Mouse (Mus musculus) heart, embryonic 14.5 days (tissue): ENCODE data around the gene Prf1. TPM values are rescaled to one million over a fixed set of nuclear protein-coding genes. Genes with fewer than 3 reads are reported as not detected.

Source experiments
- ATAC-seq: fragments of 200-750 bp; cut with Nextera tagmentation; 2 replicates; pipeline ENCODE4 v1.8.0; 2017; ENCODE audit warnings: low read depth, moderate TSS enrichment; ENCODE audit not compliant: insufficient number of reproducible peaks, insufficient read depth, low FRiP score
- H3K27ac ChIP-seq, 2 experiments: fragments of 200-500 bp in 1 of 2; fragments of 300-500 bp in 1 of 2; sonication (generic) in 1 of 2; replicated peaks in 1 of 2; 2 replicates each; pipeline ENCODE4 v1.5.1; 2012 to 2014; ENCODE audit warnings: low read depth in 2 of 2, low read length in 2 of 2, control low read depth in 1 of 2, mild to moderate bottlenecking in 1 of 2, mixed read lengths in 1 of 2; ENCODE audit not compliant: control insufficient read depth in 1 of 2, insufficient read depth in 1 of 2
- H3K27me3 ChIP-seq: fragments of 300-500 bp; sonication (generic); 2 replicates; pipeline ENCODE4 v1.6.1; 2014; ENCODE audit warnings: mild to moderate bottlenecking, low read length, control low read depth; ENCODE audit not compliant: control insufficient read depth, insufficient read depth
- H3K36me3 ChIP-seq: fragments of 300-500 bp; sonication (generic); 2 replicates; pipeline ENCODE4 v1.6.1; 2014; ENCODE audit warnings: mild to moderate bottlenecking, control low read depth, low read length, mixed read lengths; ENCODE audit not compliant: control insufficient read depth, insufficient read depth
- H3K4me1 ChIP-seq, 2 experiments: fragments of 200-500 bp in 1 of 2; fragments of 300-500 bp in 1 of 2; sonication (generic) in 1 of 2; 2 replicates each; pipeline ENCODE4 v1.6.1; 2012 to 2014; ENCODE audit warnings: low read length in 2 of 2, control low read depth in 1 of 2, mixed read lengths in 1 of 2; ENCODE audit not compliant: control insufficient read depth in 2 of 2, insufficient read depth in 2 of 2
- H3K4me2 ChIP-seq: fragments of 300-500 bp; sonication (generic); 2 replicates; pipeline ENCODE4 v1.6.1; 2014; ENCODE audit warnings: mild to moderate bottlenecking, low read length
- H3K4me3 ChIP-seq, 2 experiments: fragments of 200-500 bp in 1 of 2; fragments of 300-500 bp in 1 of 2; sonication (generic) in 1 of 2; 2 replicates each; pipeline ENCODE4 v1.5.1; 2012 to 2014; ENCODE audit warnings: low read length in 2 of 2, mild to moderate bottlenecking in 2 of 2, control low read depth in 1 of 2, low read depth in 1 of 2, moderate library complexity in 1 of 2; ENCODE audit not compliant: control insufficient read depth in 1 of 2, insufficient read depth in 1 of 2
- H3K9ac ChIP-seq: fragments of 300-500 bp; sonication (generic); 2 replicates; pipeline ENCODE4 v1.6.1; 2014; ENCODE audit warnings: mild to moderate bottlenecking, low read length
- H3K9me3 ChIP-seq: fragments of 300-500 bp; sonication (generic); 2 replicates; pipeline ENCODE4 v1.6.1; 2016; ENCODE audit warnings: low read length, control low read depth; ENCODE audit not compliant: control insufficient read depth
- WGBS: fragments of 180-500 bp; shearing (Covaris S2); extraction: QIAGEN DNeasy Blood & Tissue Kit; methylation state at CpG from one replicate; pipeline ENCODE4 v1.1.7; 2014; 5-methylcytosine and 5-hydroxymethylcytosine counted together
- polyA plus RNA-seq: library from polyadenylated mRNA; unstranded; fragments of >200 nt; fragmentation: Nextera tagmentation; extraction: Ambion mirVana; gene quantifications from 2 replicates; pipeline ENCODE4 v1.2.1, GENCODE M21; 2014

Gene Prf1
- 0.11 TPM in 1 of 2 replicates, not detected in the other for polyA plus RNA-seq

DNA sequence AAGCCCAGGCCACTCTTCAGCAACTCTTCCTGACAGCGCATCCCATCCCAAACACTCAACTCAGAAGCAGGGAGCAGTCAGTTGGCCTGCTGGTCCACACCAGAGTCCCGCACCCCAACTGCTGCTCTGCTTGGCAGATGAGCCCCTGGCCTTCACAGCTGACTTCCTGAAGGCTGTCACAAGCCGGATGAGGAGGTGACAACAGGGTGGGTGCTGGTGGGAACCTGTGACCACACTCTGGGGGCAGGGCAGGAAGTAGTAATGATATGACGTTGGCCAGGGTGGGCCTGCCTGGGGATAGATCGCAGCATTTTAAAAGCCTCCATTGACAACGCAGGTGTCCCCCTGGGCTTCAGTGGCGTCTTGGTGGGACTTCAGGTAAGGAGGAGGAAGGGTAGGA, at the start of gene Prf1:
Gene Prf1 (plus strand): TSS at position 357 of the 400 bp plus-strand sequence.
- Histone ChIP-seq H3K9ac (no peak within 1 kb of the TSS), H3K27ac (no peak within 1 kb of the TSS), H3K36me3 (no peaks in the 10 kb centered on the region), H3K4me1 (peaks cover 0 to 4% of the 10 kb centered on the region in 2 experiments; a peak in 1 of 4 replicates), H3K27me3 (no peaks in the 10 kb centered on the region), H3K9me3 (no peaks in the 10 kb centered on the region), H3K4me3 (no peak within 1 kb of the TSS), H3K4me2 (no peak within 1 kb of the TSS)
- 68% methylated on average over 7 of the region's 7 CpGs for WGBS
- no peak for ATAC-seq

GRCm38 (mm10) chr10:61248596-61249114, 49.0 kb upstream of the Prf1 start:
- no peak for ATAC-seq
- Histone ChIP-seq H3K4me1 (no peaks in the 10 kb centered on the region; a peak in 1 of 4 replicates), H3K4me3 (no peak overlapping the region), H3K27me3 (no peaks in the 10 kb centered on the region), H3K36me3 (no peaks in the 10 kb centered on the region), H3K9ac (no peak overlapping the region), H3K27ac (no peak overlapping the region), H3K4me2 (no peak overlapping the region), H3K9me3 (peaks cover 2% of the 10 kb centered on the region; the same call in 1 of the 2 replicates)
- WGBS, result 71% methylated on average over 13 of the region's 13 CpGs

- Histone ChIP-seq H3K9ac (no peak overlapping the region), H3K9me3 (peaks cover 3% of the 10 kb centered on the region; the same call in 1 of the 2 replicates), H3K4me3 (no peak overlapping the region), H3K4me1 (no peaks in the 10 kb centered on the region; a peak in 1 of 4 replicates), H3K27ac (no peak overlapping the region), H3K36me3 (no peaks in the 10 kb centered on the region), H3K27me3 (no peaks in the 10 kb centered on the region), H3K4me2 (no peak overlapping the region)
- WGBS, result 85% methylated on average over 2 of the region's 2 CpGs
- ATAC-seq, result no peak
Observed at GRCm38 (mm10) chr10:61249951-61250350, 47.7 kb upstream of the Prf1 start.

- Histone ChIP-seq H3K36me3 (no peaks in the 10 kb centered on the region), H3K9me3 (peaks cover 3% of the 10 kb centered on the region; the same call in 1 of the 2 replicates), H3K4me3 (no peak overlapping the region), H3K27ac (no peak overlapping the region), H3K4me1 (no peaks in the 10 kb centered on the region), H3K4me2 (no peak overlapping the region), H3K27me3 (no peaks in the 10 kb centered on the region), H3K9ac (no peak overlapping the region)
- whole genome bisulfite sequencing, result 77% methylated on average over 6 of the region's 6 CpGs
- ATAC-seq, result no peak
Observed at GRCm38 (mm10) chr10:61254761-61255160, 42.9 kb upstream of the Prf1 start.

- no peak overlapping the region for H3K4me2 ChIP-seq
- no peak overlapping the region for H3K9ac ChIP-seq
- H3K36me3 ChIP-seq, result no peaks in the 10 kb centered on the region
- ATAC-seq, result no peak
- peaks cover 3% of the 10 kb centered on the region; the same call in 1 of the 2 replicates for H3K9me3 ChIP-seq
- no peak overlapping the region for H3K4me3 ChIP-seq
- WGBS, result 81% methylated on average over 8 of the region's 8 CpGs
- no peaks in the 10 kb centered on the region for H3K27me3 ChIP-seq
- no peak overlapping the region for H3K27ac ChIP-seq
- 0 out of 4 replicates have a peak, but pooled peaks cover 0 to 3% of the 10 kb centered on the region in 2 experiments for H3K4me1 ChIP-seq
Observed at GRCm38 (mm10) chr10:61255190-61255589, 42.4 kb upstream of the Prf1 start.

- Histone ChIP-seq H3K9ac (no peak overlapping the region), H3K9me3 (peaks cover 3% of the 10 kb centered on the region; the same call in 1 of the 2 replicates), H3K4me1 (0 out of 4 replicates have a peak, but pooled peaks cover 0 to 6% of the 10 kb centered on the region in 2 experiments), H3K4me2 (no peak overlapping the region), H3K36me3 (no peaks in the 10 kb centered on the region), H3K4me3 (no peak overlapping the region), H3K27ac (no peak overlapping the region), H3K27me3 (no peaks in the 10 kb centered on the region)
- WGBS, result 89% methylated on average over 9 of the region's 9 CpGs
- no peak for ATAC-seq
Observed at GRCm38 (mm10) chr10:61256665-61257064, 41.0 kb upstream of the Prf1 start.

DNA sequence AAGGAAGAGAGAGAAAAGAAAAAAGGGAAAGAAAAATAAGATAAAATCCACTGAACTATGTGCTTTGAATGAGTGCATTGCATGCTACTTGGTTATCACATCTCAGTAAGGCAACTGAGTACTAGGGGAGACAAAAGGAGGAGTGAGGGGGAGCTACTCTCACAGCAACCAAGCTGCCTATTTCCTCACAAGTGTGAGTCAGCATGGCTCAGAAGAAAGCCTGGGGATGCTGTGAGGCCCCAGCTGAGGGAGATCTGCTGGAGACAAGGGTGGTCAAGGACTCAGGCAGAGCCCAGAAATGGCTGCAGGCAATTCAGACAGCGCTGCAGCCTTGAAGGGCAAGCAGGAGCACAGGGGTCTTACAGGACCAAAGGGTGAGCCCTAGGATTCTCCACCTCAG, 39.5 kb upstream of the Prf1 start:
- no peak overlapping the region for H3K4me2 ChIP-seq
- WGBS, result 81% methylated on average over 1 of the region's 1 CpGs
- H3K4me1 ChIP-seq, result 0 out of 4 replicates have a peak, but pooled peaks cover 0 to 6% of the 10 kb centered on the region in 2 experiments
- H3K27me3 ChIP-seq, result no peaks in the 10 kb centered on the region
- H3K9me3 ChIP-seq, result peaks cover 3% of the 10 kb centered on the region; the same call in 1 of the 2 replicates
- ATAC-seq, result no peak
- no peaks in the 10 kb centered on the region for H3K36me3 ChIP-seq
- H3K27ac ChIP-seq, result no peak overlapping the region
- no peak overlapping the region for H3K9ac ChIP-seq
- no peak overlapping the region for H3K4me3 ChIP-seq
